Mouse (Mus musculus) kidney, embryonic 14.5 days (tissue): ENCODE data around the gene Fmnl2. TPM values are rescaled to one million over a fixed set of nuclear protein-coding genes. Genes with fewer than 3 reads are reported as not detected.

Experiments
- ATAC-seq: fragments of 200-750 bp; cut with Nextera tagmentation; 2 replicates; pipeline ENCODE4 v1.8.0; 2017; ENCODE audit warnings: moderate number of reproducible peaks, mild to moderate bottlenecking, moderate TSS enrichment, moderate library complexity; ENCODE audit not compliant: low FRiP score, low TSS enrichment
- H3K27ac ChIP-seq: fragments of 300-500 bp; sonication (generic); 2 replicates; pipeline ENCODE4 v1.5.1; 2014; ENCODE audit warnings: low read depth, mild to moderate bottlenecking, low read length, moderate library complexity, mixed read lengths
- H3K27me3 ChIP-seq: fragments of 300-500 bp; sonication (generic); 2 replicates; pipeline ENCODE4 v1.6.1; 2014; ENCODE audit warnings: mild to moderate bottlenecking, low read length; ENCODE audit not compliant: control insufficient read depth, insufficient read depth
- H3K36me3 ChIP-seq: fragments of 300-500 bp; sonication (generic); 2 replicates; pipeline ENCODE4 v1.6.1; 2014; ENCODE audit warnings: low read length, mixed read lengths; ENCODE audit not compliant: control insufficient read depth, insufficient read depth
- H3K4me1 ChIP-seq: fragments of 300-500 bp; sonication (generic); 2 replicates; pipeline ENCODE4 v1.6.1; 2014; ENCODE audit warnings: low read length, mixed read lengths; ENCODE audit not compliant: control insufficient read depth, insufficient read depth
- H3K4me2 ChIP-seq: fragments of 300-500 bp; sonication (generic); replicated peaks from 2 replicates; pipeline ENCODE4 v1.6.1; 2014; ENCODE audit warnings: low read depth, mild to moderate bottlenecking, low read length
- H3K4me3 ChIP-seq: fragments of 300-500 bp; sonication (generic); 2 replicates; pipeline ENCODE4 v1.5.1; 2014; ENCODE audit warnings: mild to moderate bottlenecking, low read length
- H3K9ac ChIP-seq: fragments of 300-500 bp; sonication (generic); 2 replicates; pipeline ENCODE4 v1.6.1; 2014; ENCODE audit warnings: low read depth, mild to moderate bottlenecking, low read length, moderate library complexity
- H3K9me3 ChIP-seq: fragments of 300-500 bp; sonication (generic); 2 replicates; pipeline ENCODE4 v1.6.1; 2016; ENCODE audit warnings: low read length; ENCODE audit not compliant: control insufficient read depth
- WGBS: fragments of 180-500 bp; shearing (Covaris S2); extraction: QIAGEN DNeasy Blood & Tissue Kit; methylation state at CpG from one replicate; pipeline ENCODE4 v1.1.7; 2014; 5-methylcytosine and 5-hydroxymethylcytosine counted together
- polyA plus RNA-seq: library from polyadenylated mRNA; unstranded; fragments of >200 nt; fragmentation: Nextera tagmentation; extraction: Ambion mirVana; gene quantifications from 2 replicates; pipeline ENCODE4 v1.2.1, GENCODE M21; 2014

Gene Fmnl2
- 13.5 and 13.8 TPM in 2 replicates for polyA plus RNA-seq

GRCm38 (mm10) chr2:52857611-52858528 is at the start of gene Fmnl2:
TSS of gene Fmnl2 (plus strand) at chr2:52857860.
- H3K4me1 ChIP-seq: peaks cover 15% of the 10 kb centered on the region
- peak; percentile 94 for ATAC-seq
- peak within 1 kb of the TSS; percentile 87 for H3K4me3 ChIP-seq
- peak within 1 kb of the TSS; percentile 86 for H3K9ac ChIP-seq
- under 1% methylated on average over 105 of the region's 114 CpGs for WGBS
- peak within 1 kb of the TSS; percentile 66 for H3K4me2 ChIP-seq
- H3K9me3 ChIP-seq: no peaks in the 10 kb centered on the region
- no peaks in the 10 kb centered on the region for H3K36me3 ChIP-seq
- H3K27ac ChIP-seq: peak within 1 kb of the TSS; percentile 47
- no peaks in the 10 kb centered on the region for H3K27me3 ChIP-seq

- Histone ChIP-seq H3K4me2 (no peak overlapping the region), H3K9ac (no peak overlapping the region), H3K9me3 (no peaks in the 10 kb centered on the region), H3K27me3 (no peaks in the 10 kb centered on the region), H3K27ac (no peak overlapping the region), H3K4me3 (no peak overlapping the region), H3K36me3 (no peaks in the 10 kb centered on the region), H3K4me1 (no peaks in the 10 kb centered on the region)
- 86% methylated on average over 5 of the region's 5 CpGs for WGBS
- no peak for ATAC-seq
Measured at GRCm38 (mm10) chr2:52809988-52810387, 47.7 kb upstream of the Fmnl2 start.

- 37% methylated on average over 5 of the region's 5 CpGs for WGBS
- Histone ChIP-seq H3K27me3 (no peaks in the 10 kb centered on the region), H3K9ac (no peak overlapping the region), H3K36me3 (no peaks in the 10 kb centered on the region), H3K4me2 (no peak overlapping the region), H3K9me3 (no peaks in the 10 kb centered on the region), H3K27ac (no peak overlapping the region), H3K4me3 (no peak overlapping the region), H3K4me1 (no peaks in the 10 kb centered on the region)
- ATAC-seq: no peak
Measured at GRCm38 (mm10) chr2:52811691-52812090, 46.0 kb upstream of the Fmnl2 start.

- no peaks in the 10 kb centered on the region for H3K4me1 ChIP-seq
- ATAC-seq: no peak
- 93% methylated on average over 1 of the region's 1 CpGs for WGBS
- no peak overlapping the region for H3K4me2 ChIP-seq
- H3K36me3 ChIP-seq: no peaks in the 10 kb centered on the region
- no peak overlapping the region for H3K9ac ChIP-seq
- H3K4me3 ChIP-seq: no peak overlapping the region
- H3K27ac ChIP-seq: no peak overlapping the region
- H3K9me3 ChIP-seq: no peaks in the 10 kb centered on the region
- H3K27me3 ChIP-seq: no peaks in the 10 kb centered on the region
Measured at GRCm38 (mm10) chr2:52817341-52817740, 40.3 kb upstream of the Fmnl2 start.

- no peak for ATAC-seq
- H3K27me3 ChIP-seq: no peaks in the 10 kb centered on the region
- H3K4me2 ChIP-seq: no peak overlapping the region
- H3K4me1 ChIP-seq: no peaks in the 10 kb centered on the region
- no peak overlapping the region for H3K4me3 ChIP-seq
- no peak overlapping the region for H3K9ac ChIP-seq
- H3K9me3 ChIP-seq: no peaks in the 10 kb centered on the region
- H3K36me3 ChIP-seq: no peaks in the 10 kb centered on the region
- no peak overlapping the region for H3K27ac ChIP-seq
- WGBS: 84% methylated on average over 4 of the region's 4 CpGs
Measured at GRCm38 (mm10) chr2:52818944-52819343, 38.7 kb upstream of the Fmnl2 start.

GRCm38 (mm10) chr2:52822214-52822613 is 35.4 kb upstream of the Fmnl2 start:
- H3K4me1 ChIP-seq: no peaks in the 10 kb centered on the region
- WGBS: 80% methylated on average over 2 of the region's 2 CpGs
- no peak overlapping the region for H3K4me2 ChIP-seq
- H3K36me3 ChIP-seq: no peaks in the 10 kb centered on the region
- H3K9me3 ChIP-seq: no peaks in the 10 kb centered on the region
- no peak overlapping the region for H3K4me3 ChIP-seq
- H3K9ac ChIP-seq: no peak overlapping the region
- ATAC-seq: no peak
- H3K27ac ChIP-seq: no peak overlapping the region
- H3K27me3 ChIP-seq: no peaks in the 10 kb centered on the region

- no peak overlapping the region for H3K9ac ChIP-seq
- H3K9me3 ChIP-seq: no peaks in the 10 kb centered on the region
- ATAC-seq: no peak
- no peaks in the 10 kb centered on the region for H3K4me1 ChIP-seq
- H3K4me2 ChIP-seq: no peak overlapping the region
- no peak overlapping the region for H3K4me3 ChIP-seq
- WGBS: 69% methylated on average over 4 of the region's 4 CpGs
- H3K36me3 ChIP-seq: no peaks in the 10 kb centered on the region
- no peak overlapping the region for H3K27ac ChIP-seq
- no peaks in the 10 kb centered on the region for H3K27me3 ChIP-seq
Measured at GRCm38 (mm10) chr2:52828077-52828476, 29.6 kb upstream of the Fmnl2 start.

GRCm38 (mm10) chr2:52830513-52830912 is 27.1 kb upstream of the Fmnl2 start:
- ATAC-seq: no peak
- no peak overlapping the region for H3K4me2 ChIP-seq
- H3K4me1 ChIP-seq: no peaks in the 10 kb centered on the region
- H3K36me3 ChIP-seq: no peaks in the 10 kb centered on the region
- H3K4me3 ChIP-seq: no peak overlapping the region
- H3K27ac ChIP-seq: no peak overlapping the region
- WGBS: 80% methylated on average over 4 of the region's 4 CpGs
- no peak overlapping the region for H3K9ac ChIP-seq
- H3K9me3 ChIP-seq: no peaks in the 10 kb centered on the region
- no peaks in the 10 kb centered on the region for H3K27me3 ChIP-seq

GRCm38 (mm10) chr2:52831585-52831984 is 26.1 kb upstream of the Fmnl2 start:
- WGBS: 78% methylated on average over 2 of the region's 2 CpGs
- H3K9me3 ChIP-seq: no peaks in the 10 kb centered on the region
- no peak overlapping the region for H3K4me3 ChIP-seq
- no peak overlapping the region for H3K27ac ChIP-seq
- H3K4me2 ChIP-seq: no peak overlapping the region
- ATAC-seq: no peak
- H3K4me1 ChIP-seq: no peaks in the 10 kb centered on the region
- H3K9ac ChIP-seq: no peak overlapping the region
- H3K27me3 ChIP-seq: no peaks in the 10 kb centered on the region
- no peaks in the 10 kb centered on the region for H3K36me3 ChIP-seq
